Mouse (Mus musculus): ENCODE measurements around the gene Chn2.

Gene Chn2

DNA sequence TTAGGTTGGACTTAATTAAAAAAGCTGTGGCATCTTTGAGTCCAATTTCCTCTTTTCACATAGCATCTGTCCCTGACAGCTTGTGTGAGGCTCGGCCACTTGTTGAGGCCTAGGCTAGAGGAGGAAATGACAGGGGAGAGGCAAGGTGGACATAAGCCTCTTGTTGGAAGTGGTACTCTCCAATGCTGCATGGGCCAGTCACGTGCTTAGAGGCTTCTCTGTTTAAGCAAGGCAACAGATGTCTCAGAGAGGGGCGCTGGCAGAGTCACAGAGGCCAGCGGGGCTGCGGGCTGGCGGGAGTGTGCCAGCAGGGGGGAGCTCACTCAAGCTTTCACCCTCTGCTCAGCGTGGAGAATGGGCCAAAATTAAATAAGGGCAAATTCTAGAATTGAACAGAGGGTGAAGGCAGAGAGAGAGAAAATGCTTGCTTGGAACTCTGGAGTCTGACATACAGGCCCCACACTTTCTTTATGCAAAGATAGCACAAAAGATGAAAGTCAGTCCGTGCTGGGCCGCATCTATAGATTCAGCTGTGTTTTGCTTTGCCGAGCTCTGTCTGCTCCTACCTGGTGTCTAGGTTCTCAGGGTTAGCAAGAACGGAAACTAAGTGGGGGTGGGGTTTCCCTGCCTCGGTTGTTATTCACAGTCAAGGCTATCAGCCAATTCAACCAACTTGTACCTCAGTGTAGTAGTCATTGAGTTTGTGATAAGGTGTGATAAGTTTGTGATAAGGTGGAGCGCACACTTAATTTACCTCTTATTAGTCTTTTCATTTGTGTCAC lies 80.7 kb downstream of the Chn2 start:
- peak; percentile 93 to 97 for DNase-seq

DNA sequence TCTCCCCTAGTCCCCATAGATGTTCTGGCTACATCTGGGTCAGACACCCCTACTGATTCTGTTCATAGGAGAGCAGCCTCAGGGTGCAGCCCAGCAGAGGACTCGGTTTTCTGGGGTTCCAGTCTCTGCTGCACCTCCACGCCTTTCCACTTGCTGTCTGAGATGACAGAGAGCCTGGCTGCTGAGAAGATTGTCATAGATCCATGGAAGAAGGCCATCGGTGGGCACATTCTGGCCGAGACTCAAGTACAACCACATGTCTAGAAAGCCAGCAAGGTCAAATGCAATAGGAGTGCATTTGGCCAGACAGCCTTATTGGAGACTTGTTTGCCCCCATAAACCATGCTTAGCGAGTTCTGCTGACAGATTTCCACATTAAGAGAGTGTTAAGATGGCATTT lies 81.5 kb downstream of the Chn2 start:
- peak; percentile 76 to 84 for DNase-seq

DNA sequence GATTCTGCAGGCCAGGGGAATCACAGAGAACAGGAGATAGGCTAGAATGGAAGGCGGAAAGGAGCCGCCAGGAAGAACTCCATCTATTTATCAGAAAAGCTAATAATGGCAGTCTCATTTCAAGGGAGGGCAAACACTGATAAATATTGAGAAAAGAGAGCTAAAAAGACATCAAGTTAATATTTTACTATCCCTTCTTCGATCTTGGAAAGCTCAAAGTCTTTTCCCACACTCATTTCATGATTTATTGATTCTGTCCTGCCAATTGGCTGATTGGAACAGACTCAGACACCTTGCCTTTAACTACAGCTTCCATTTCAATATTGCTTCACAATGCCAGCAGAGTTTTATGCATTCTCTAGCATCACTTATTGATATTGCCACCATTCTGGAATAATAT lies 85.2 kb downstream of the Chn2 start:
- DNase-seq = no peak

DNA sequence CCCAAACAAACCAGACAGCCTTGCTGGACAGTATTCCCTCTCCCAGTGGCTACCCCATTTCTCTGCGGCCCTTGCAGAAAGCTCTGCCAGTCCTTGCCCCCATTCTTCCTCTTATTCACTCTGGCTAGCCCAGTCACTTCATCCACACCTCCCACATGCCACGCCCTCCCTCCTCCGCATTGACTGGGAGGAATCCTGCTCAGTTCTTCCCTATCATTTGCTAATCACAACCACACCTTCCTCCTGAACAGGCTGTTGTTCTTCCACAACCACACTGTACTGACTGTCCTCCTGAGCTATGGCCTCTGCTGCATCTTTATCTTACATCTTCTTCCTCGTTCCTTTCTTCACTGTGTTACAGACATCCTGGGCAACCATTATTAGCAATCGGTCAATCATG lies 86.2 kb downstream of the Chn2 start:
- DNase-seq = no peak

DNA sequence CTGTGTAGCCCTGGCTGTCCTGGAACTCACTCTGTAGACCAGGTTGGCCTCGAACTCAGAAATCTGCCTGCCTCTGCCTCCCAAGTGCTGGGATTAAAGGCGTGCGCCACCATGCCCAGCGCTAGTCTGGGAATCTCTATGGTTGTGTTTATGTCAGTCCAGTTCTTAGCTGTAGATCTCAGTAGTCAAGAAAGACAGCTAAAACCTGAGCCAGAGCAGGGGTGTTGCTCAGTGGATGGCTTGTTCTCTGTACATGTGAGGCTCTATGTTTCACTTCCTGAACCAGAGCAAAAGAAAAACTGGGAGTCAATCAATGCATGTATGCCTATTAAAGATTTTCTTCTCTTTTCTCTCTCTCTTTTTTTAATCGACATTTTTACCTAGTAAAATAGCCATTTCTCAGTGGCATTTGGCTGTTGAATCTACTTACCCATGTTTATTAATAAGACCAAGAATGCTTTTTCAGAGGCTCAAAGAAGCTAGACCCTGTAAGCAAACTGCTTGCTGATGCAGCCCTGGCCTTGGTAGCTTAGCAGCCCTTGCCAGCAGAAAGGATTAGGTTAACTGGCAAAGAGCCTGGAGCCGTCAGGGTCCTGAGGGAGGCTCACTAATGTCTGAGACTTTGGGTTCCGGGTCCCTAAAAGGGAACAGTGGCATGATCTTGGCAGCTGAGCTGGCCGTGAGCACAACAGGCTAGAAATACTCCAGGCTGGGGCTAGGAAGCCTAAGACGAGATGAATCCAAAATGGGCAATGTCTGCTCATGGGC lies 87.1 kb downstream of the Chn2 start:
- DNase-seq = peak; percentile 88 to 91

DNA sequence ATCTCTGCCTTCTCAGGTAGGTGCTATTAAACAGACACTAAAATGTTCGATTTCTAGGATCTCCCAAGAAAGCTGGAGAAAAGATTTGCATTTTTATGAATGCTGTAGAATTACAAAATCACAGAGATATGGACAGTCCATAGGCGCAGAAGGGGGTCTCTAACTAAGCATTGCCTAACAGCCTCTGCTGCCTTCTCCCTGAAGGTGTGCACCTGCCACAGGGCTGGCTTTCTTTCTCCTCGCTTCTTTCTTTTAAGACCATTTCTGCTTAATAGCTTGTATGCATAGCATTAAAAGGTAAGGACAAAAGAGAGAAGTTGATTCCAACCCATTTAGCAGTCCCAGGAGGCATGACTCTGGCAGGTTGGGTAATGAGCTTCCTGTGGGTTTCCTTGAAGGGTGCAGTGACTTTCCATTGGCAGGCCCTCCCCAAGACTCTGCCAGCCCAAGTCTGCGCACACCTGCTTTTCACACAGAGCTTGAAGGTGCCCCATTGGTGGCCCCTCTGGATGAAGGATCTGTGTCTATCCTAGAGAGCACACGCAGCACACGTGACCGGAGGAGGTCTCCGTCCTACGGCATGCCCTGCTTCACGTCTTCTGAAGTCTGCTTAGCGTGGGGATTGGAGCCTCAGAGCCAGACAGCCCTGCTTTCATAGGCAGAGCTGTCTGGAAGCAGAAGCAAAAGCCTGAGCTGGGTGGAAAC lies 87.8 kb downstream of the Chn2 start:
- DNase-seq = peak in 1 of 2 experiments; percentile 47

DNA sequence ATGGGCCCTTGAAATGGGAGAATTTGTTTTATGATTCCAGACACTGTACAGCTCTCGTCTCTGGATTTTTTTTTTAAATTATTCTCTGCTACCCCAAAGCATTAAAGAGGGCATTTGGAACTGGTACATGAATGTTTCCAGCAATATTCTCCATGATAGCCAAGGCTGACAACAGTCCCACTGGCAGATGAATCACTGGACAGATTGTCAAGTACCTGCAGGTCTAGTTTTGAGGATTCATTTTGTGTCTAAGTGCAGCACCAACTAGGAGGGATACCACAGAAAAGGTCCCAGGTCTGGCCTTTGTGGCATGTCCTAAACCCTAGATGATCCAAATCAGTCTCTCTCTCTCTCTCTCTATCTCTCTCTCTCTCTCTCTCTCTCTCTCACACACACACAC lies 89.3 kb downstream of the Chn2 start:
- peak in 1 of 2 experiments; percentile 54 for DNase-seq

DNA sequence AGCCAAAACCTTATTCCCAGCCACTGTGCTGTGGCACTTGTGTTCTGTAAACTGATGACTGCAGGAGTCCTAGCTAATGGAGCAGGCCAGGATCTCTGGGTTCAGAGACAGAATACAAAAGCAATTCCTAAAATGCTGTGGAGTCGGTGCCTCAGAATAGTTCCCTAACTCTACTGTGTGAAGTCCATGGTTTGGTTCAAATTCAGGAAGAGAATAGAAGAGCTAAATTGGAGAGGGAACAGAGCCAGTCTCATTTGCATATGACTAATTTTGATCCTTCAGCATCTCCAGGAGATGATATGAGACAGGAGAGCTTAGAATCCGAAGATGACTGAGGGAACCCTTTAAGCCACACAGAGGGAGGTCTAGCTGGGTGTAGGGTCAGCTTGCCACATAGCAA lies 90.2 kb downstream of the Chn2 start:
- no peak for DNase-seq

DNA sequence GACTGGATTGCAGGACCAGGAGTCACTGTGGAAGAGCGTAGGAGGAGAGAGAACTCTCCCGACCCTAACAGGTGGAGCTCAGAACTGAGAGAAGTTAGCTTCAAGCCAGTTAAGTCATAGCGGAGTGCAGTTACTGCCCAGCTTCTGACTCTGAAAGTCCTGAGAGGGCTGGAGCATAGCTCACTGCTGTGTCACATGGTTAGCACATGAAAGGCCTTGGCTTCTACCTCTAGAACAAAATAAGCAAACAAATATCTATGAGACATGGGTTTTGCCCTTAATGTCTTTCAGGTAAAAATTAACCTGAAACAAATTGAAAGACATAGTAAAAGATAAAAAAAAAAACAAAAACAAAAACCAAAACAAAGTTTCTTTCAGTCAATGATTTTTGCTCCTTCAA lies 91.5 kb downstream of the Chn2 start:
- DNase-seq = no peak

DNA sequence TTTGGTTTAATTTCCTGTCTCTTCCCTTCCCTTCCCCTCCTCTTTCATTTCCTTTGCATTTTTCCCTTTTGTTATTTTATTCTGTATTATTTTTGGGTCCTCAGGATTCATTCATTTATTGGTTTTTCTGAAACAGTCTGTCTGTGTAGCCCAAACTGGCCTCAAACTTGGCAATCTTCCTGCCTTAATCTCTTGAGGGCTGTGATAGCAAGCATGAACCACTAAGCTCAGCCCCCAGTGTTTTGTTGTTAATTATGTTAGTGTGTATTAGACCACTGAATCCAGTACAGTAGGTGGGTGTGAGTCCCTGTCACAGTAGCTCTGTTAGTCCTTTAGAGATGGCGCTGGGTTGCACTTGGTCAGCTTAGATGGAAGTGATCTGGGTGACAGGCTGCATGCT lies 93.2 kb downstream of the Chn2 start:
- no peak for DNase-seq

DNA sequence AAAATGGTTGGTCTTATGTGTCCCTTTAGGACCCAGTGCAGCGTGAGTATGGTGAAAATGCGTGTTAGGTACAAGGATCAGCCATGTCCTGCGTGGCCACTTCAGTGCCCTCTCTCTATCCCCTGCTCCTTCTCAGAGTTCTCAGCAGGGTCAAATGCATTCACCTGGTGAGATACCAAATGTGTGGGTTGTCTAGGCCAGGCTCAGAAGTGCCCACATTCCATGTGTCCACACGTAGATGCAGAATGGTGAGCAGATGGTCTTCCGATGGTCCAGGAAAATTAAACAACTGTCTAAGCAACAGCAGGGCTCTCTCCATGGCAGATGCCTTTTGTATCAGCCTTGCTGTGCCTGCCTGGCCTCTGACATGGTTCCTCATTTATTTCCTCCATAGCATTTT lies 93.9 kb downstream of the Chn2 start:
- peak; percentile 55 to 80 for DNase-seq

DNA sequence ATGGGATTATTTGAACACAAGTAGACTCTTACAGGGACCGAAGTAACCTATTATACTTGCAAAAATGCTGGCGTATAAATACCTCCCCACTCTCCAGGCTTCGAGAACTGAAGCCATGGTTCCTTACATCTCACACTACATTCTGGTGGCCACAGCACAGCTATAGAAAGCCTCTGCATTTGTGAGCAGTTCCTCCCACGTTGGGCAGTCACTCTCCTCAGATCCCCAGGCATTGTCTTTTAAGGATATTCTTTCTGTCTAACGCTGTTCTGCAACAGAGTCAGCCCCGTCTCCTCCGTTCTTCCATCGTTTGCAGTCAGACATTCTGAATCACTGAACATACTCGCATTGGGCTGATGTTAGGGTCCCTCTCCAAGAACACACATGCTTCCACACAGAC lies 98.8 kb downstream of the Chn2 start:
- DNase-seq = no peak

DNA sequence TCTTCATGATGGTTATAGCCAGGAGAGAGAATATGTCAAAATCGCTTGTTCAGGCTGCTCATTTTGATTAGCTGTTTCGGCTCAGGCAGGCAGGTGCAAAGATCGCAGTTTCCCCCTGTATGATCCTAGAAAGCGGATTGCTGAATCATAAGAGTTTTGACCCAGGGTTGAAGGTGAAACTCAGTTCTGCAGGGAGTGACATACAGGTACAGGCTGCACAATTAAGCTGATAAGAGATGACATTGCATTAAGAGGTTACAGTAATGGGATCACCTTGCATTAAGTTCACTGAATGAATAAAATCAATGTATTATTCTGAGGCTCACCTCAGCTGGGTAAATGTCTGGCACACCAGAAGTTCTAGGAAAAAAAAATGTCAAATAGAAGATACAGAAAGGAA lies 101.1 kb downstream of the Chn2 start:
- DNase-seq = no peak

DNA sequence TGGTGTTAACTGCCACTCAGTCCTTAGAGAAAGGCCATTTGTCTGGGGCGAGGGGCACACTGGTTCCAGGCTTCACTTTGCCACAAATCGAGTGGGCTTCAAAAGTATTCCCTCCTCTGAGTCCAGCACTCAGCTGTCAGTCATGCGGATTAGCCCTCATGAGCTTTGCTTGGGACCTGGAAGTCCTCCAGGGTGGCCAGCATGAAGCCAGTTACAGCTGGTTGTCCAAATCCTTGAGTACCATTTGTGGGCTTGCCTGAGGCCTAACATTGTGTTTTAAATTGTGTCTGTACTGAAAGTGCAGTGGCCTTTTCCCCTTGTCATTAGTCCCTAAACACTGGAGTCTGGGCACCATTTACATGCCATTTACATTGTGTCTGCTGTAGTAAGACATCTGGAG lies 101.8 kb downstream of the Chn2 start:
- DNase-seq = peak in 1 of 2 experiments; percentile 47

DNA sequence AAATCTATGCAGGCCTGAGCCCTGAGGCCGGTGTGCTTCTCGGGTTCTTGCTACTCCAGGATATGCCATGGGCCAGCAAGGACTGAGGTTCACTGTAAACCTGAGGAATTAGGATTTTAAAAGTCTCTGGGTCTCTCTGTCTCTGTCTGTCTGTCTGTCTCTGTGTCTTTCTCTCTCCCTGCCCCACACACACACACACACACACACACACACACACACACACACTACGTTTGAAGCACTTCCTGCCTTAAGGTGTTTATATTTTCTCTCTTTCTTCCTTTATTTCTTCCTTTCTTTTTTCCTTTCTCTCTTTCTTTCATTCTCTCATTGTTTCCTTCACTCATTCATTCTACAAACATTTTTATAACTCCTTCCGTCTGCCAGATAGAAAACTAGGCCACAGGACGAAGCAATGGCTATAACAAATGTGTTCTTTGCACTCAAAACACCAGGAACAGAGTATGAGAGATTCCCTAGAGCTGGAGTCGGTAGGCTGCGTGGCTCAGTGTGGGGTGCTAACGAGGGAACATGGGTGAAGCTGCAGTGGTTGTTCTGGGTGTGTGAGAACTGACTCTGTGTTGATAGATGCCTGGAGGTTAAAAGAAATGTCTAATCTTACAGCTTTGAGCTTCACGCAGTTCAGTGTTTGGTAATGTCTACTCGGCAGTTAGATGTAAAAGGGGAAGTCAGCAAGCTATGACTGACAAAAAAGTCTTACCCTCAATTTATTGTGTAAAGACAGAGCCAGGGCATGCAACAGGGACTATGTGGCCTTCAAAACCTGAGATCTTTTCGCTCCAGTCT lies 103.7 kb downstream of the Chn2 start:
- DNase-seq = no peak

DNA sequence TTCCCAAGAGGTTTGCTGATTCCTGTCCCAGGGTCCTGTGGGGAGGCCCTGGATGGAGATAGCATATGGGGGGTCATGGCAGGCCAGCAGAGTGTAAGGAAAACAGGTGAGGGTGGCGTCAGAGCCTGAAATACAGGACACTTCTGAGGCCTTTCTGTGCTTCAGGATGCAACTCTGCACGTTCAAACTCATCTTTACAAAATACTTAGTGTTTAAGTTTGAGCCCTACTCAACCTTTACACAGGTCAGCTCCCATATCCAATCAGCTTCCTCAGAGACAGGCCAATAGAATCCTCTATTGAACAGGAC lies 104.3 kb downstream of the Chn2 start:
- DNase-seq = no peak

DNA sequence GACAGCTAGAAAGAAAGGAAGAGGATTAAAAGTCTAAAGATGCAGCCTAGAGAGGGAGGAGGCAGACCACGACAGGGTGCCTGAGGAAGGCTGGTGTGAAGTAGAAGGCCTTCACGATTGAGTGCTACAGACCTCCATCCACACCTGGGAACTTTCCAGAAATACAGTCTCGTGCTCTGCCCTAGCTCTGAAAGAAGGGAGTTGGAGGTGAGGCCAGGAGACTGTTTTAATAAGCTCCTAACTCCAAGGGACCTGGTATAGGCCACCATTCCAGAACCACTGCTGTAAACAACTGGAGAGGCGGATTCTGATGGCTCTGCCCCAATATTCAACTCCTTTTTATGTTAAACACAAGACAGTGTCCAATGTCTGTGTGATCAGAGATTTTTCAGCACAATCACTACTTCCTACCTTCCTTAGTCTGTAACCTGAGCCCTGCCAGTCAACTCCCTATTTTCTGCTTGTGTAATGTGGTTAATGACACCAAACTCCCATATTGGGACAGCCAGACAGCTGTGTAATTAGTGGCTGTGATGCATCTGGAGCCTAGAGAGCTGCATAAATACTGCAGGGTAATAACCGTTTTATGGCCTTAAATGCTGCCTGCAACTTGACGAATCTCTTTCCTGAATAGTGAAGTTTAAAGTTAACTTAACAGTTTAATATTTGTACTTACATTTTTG lies 109.6 kb downstream of the Chn2 start:
- DNase-seq = no peak

DNA sequence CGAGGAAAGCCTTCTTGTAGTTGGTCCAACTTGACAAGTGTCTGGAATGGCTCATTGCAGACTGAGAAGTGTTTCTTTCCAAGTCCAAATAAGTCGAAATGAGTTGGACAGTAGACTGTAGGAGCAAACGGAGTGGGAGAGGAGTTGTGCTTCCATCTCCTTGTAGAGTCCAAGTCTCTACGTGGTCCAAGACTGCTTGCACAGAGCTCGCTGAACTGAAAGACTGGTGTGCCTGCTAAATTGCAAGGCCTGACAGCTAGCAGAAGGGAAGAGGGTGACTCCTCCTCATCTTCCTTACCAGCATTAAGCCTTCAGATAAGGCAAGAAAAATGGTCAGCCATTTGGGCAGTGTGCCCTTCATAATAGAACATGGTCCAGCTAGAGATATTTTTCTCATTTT lies 111.5 kb downstream of the Chn2 start:
- DNase-seq = no peak

DNA sequence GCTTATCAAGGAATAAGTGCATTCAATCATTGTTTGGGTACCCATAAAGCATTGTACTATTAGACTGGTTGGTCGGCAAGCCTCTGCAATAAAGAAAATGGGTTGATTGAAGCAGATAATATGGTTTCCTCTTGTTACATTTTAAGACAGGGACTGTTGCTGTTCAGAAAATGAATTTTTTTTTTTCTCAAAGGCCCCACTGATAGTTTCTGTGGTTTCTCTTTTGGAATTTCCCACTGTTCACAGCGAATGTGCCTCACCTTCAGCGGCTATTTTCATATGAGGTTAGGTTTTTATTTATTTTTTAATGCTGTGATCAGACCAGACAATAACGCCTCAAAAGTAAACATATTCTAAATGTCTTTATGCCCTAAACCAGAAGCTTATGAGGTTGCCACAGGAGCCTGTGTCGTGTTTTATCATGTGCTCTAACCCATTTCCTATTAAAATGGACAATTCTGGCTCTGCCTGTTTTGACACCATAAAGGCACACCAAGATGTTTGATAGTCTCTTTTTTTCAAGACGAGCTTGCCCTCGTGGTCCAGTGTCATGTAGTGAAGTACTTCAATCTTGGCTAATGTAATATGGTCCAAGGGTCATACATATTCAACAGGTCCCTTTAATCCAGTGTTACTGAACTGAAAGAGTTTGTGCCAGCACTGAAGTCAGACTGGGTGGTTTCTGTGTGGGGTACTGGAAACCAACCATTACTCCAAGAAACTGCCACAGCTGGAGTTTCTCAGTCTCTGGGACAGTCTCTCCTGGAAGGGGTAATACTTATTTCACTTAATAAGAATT lies 112.3 kb downstream of the Chn2 start:
- DNase-seq = no peak

DNA sequence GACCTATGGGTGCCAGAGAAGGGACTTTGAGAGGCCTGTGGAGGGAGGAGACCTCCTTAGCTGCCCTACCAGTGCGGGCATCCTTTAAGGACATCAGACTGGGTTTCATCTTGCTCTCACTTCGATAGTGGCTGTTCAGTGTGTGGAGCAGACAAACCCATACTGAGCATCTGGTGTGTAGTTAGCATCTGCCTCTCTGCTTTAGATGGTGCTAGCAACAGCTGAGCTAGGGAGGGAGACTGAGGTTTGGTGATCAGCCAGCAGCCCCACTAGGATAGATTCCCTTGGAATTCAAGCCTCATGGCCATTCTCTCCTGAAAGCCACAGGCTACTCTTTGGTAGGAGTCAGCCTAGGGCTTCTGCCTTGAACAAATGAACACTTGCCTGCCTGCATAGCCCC lies 117.7 kb downstream of the Chn2 start:
- no peak for DNase-seq

DNA sequence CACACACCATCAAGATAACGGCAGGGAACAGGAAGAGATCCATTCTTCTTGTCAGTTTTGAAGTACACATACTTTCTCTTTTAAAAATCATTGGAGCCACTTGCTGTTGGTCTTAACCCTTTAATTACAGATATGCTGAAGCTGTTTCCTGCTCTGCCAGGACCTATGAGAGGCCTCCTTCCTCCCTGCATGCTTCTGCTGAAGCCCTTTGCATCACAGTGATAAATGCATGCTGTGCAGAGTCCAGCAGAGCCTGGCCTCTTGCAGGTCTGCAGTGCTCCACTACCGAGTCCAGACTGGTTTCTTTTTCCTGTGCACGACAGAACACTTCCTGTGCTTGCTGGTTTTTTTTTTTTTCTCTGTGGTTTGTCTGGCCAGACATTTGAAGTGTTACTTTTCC lies 119.0 kb downstream of the Chn2 start:
- DNase-seq = no peak

DNA sequence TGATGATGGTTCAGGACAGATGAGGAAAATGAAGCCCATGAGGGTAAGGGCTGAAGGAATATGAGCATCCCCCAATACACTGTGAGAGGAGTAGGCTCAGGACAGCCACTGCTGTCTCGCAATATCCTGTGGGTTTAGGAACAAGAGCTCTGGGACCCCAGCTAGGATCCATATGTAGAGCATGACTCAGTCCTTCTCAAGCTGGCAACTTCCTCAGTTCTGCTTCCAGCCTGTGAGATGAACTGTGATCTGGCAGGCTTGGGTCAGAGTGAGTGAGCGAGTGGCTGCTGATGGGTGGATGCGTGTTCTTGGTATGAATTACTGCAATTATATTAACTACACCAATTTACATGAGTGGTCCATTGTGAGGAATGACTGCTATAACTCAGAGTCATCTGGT lies 121.3 kb downstream of the Chn2 start:
- DNase-seq = peak in 1 of 2 experiments; percentile 46

All from cerebellum, postnatal 14 days (tissue).